Mouse (Mus musculus): ENCODE data around the gene Creld2. TPM values are rescaled to one million over a fixed set of nuclear protein-coding genes. Genes with fewer than 3 reads are reported as not detected.
"Not testable (repeated sequence)": the region's sequence is repeated elsewhere in the genome, so short reads cannot be mapped to it uniquely, and the experiment has no call there.

Gene Creld2
- 49.6 and 53.8 TPM in 2 replicates for polyA plus RNA-seq (2014; fragmentation: Nextera tagmentation; extraction: Ambion mirVana)

DNA sequence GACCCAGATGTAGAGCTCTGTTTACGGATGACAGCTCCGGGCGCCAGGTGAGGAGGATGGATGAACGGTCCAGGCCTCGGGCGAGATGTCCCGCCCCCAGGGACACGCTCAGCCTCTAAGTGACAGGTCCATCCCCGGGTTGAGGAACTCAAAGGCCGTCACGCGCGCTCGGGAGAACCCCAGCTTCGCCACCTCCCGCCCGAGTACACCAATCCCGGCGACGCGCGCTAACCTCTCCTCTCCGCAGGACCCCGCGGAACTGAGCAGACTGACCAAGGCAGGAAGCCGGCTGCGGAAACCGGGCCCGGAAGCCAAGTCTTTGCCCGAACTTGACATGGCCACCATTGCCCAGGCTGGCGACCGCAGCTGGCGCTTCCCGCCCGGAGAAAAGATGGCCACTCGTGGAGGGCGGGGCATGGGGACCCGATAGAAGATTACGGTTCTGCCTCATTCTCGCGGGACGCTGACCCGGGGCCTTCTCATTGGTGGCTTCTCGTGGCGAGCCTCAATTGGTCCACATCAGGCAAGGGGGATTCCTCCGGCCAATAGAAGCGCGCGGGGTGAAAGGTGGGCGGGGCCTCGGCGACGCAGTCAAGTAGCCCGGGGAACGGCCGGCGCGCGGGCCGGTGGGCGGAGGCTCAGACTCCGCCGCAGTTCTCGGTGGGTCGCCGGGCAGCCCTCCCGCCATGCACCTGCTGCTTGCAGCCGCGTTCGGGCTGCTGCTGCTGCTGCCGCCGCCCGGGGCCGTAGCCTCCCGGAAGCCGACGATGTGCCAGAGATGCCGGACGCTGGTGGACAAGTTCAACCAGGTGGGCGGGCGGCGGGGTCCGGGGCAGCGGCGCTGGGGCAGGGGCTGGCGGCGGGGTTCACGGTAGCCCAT is at the start of gene Creld2, which contains the start of gene Alg12:
TSS of gene Creld2 (plus strand) at position 621 of the 880 bp plus-strand sequence.
TSS of gene Alg12 (minus strand) at position 293 of the 880 bp plus-strand sequence.
- under 1% methylated on average over 88 of the region's 88 CpGs for WGBS
- peak; percentile 100 for DNase-seq

DNA sequence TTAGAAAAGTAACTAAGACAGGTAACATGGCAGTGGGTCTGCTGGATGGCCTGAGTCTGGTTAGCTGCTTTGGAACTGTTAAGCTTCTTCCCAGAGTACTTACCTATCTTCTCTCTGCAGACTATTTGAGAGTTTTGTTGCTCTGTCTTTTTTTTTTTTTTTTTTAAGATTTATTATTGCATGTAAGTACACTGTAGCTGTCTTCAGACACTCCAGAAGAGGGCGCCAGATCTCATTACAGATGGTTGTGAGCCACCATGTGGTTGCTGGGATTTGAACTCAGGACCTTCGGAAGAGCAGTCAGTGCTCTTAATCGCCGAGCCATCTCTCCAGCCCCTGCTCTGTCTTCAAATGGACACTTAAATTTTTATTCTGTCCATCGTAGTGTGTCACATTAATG is 44.8 kb upstream of the Creld2 start:
- not testable (repeated sequence) for H3K4me3 ChIP-seq (replicated peaks; ENCODE audit: low read depth, low read length); DNase-seq; H3K9me3 ChIP-seq (ENCODE audit: control insufficient read depth, low read length)

More for the DNA sequence above, at the start of gene Creld2, which contains the start of gene Alg12:
- H3K9me3 ChIP-seq (ENCODE audit: control insufficient read depth, low read length): no peaks in the 10 kb centered on the region
- no peaks in the 10 kb centered on the region for H3K27me3 ChIP-seq (ENCODE audit: control insufficient read depth, insufficient read depth, low read length)
- peak within 1 kb of the TSS; percentile 86 for H3K4me2 ChIP-seq (ENCODE audit: low read length)
- H3K4me3 ChIP-seq (replicated peaks; ENCODE audit: low read depth, low read length): peak within 1 kb of the TSS; percentile 96
- peak within 1 kb of the TSS; percentile 78 for H3K9ac ChIP-seq (replicated peaks; ENCODE audit: low read length)
- H3K27ac ChIP-seq (replicated peaks; ENCODE audit: low read depth, low read length): peak within 1 kb of the TSS; percentile 84
- H3K36me3 ChIP-seq (ENCODE audit: control insufficient read depth, insufficient read depth, low read length): peaks cover 42% of the 10 kb centered on the region
- H3K4me1 ChIP-seq (ENCODE audit: control insufficient read depth, insufficient read depth, low read length): peaks cover 17% of the 10 kb centered on the region
- peak; percentile 98 for ATAC-seq (ENCODE audit: low FRiP score, low TSS enrichment)

DNA sequence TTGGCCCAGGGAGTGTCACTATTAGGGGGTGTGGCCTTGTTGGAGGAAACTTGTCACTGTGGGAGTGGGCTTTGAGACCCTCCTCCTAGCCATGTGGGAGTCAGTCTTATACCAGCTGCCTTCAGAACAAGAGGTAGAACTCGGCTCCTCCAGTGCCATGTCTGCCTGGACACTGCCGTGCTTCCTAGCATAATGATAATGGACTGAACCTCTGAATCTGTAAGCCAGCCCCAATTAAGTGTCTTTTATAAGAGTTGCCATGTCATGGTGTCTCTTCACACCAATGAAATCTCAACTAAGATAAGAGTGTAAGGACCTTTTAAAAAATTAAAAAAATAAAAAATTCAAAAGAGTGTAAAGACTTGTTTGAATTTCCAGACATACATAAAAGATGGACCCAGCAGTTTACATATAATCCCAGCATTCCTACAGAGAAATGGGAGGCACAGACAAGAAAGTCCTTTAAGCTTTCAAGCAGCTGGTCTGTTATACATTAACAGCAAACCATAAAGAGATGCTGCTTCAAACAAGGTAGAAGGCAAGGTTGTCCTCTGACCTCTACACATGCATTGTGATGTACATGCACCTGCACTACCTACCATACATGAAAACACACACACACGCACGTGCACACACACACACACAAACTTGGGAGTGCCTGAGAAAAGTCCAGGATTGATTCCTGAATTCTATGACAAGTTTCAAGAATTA is 27.2 kb upstream of the Creld2 start:
- no peak for ATAC-seq (ENCODE audit: low FRiP score, low TSS enrichment)
- no peak for DNase-seq
- Histone ChIP-seq H3K9me3 (ENCODE audit: control insufficient read depth, low read length) (no peaks in the 10 kb centered on the region), H3K4me1 (ENCODE audit: control insufficient read depth, insufficient read depth, low read length) (no peaks in the 10 kb centered on the region), H3K36me3 (ENCODE audit: control insufficient read depth, insufficient read depth, low read length) (no peaks in the 10 kb centered on the region; the same call in 1 of the 2 replicates), H3K27ac (replicated peaks; ENCODE audit: low read depth, low read length) (no peak overlapping the region), H3K9ac (replicated peaks; ENCODE audit: low read length) (no peak overlapping the region), H3K27me3 (ENCODE audit: control insufficient read depth, insufficient read depth, low read length) (no peaks in the 10 kb centered on the region), H3K4me3 (replicated peaks; ENCODE audit: low read depth, low read length) (no peak overlapping the region), H3K4me2 (ENCODE audit: low read length) (no peak overlapping the region)
- WGBS: 89% methylated on average over 4 of the region's 4 CpGs

More for the DNA sequence above, 44.8 kb upstream of the Creld2 start:
- not testable (repeated sequence) for ATAC-seq (ENCODE audit: low FRiP score, low TSS enrichment); H3K4me1 ChIP-seq (ENCODE audit: control insufficient read depth, insufficient read depth, low read length); H3K9ac ChIP-seq (replicated peaks; ENCODE audit: low read length); H3K27me3 ChIP-seq (ENCODE audit: control insufficient read depth, insufficient read depth, low read length); H3K4me2 ChIP-seq (ENCODE audit: low read length); H3K27ac ChIP-seq (replicated peaks; ENCODE audit: low read depth, low read length)
- H3K36me3 ChIP-seq (ENCODE audit: control insufficient read depth, insufficient read depth, low read length): peaks cover 37% of the 10 kb centered on the region
- 95% methylated on average over 5 of the region's 5 CpGs for WGBS

DNA sequence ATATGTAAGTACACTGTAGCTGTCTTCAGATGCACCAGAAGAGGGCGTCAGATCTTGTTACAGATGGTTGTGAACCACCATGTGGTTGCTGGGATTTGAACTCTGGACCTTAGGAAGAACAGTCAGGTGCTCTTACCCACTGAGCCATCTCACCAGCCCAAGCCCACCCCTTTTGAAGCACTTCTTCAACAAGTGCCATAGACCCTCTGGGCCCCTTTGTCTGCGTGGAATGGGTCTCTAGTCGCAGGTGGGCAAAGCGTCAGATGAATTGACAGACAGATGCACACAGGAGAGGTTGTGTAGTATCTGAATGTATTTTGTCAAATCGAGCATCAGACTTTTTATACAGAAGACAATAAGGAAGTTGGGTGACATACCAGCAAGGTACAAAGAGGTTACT is 24.7 kb upstream of the Creld2 start:
- H3K4me1 ChIP-seq (ENCODE audit: control insufficient read depth, insufficient read depth, low read length); H3K9me3 ChIP-seq (ENCODE audit: control insufficient read depth, low read length); H3K4me2 ChIP-seq (ENCODE audit: low read length); H3K27ac ChIP-seq (replicated peaks; ENCODE audit: low read depth, low read length); H3K36me3 ChIP-seq (ENCODE audit: control insufficient read depth, insufficient read depth, low read length); DNase-seq; H3K9ac ChIP-seq (replicated peaks; ENCODE audit: low read length); H3K27me3 ChIP-seq (ENCODE audit: control insufficient read depth, insufficient read depth, low read length); H3K4me3 ChIP-seq (replicated peaks; ENCODE audit: low read depth, low read length); ATAC-seq (ENCODE audit: low FRiP score, low TSS enrichment): not testable (repeated sequence)
- 94% methylated on average over 4 of the region's 5 CpGs for WGBS

DNA sequence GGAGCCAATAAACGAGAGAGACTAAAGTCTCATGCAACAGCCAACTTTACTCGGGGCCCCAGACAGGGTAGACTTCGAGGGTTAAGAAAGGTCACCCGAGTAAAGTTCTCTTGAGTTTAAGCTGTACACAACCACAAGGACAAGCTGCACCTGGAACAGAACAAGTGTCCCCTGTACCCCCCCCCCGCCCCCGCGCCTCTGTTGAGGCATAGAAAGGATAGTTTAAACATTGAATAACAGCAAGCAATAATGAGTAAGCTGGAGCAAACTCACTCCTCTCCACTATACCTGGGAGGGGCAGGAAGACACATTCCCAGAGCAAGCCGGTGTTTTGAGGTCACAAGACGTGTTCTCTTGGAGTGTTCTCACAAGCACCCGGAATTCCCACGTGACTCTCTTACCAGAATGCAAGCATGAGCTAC is 19.5 kb upstream of the Creld2 start:
- ATAC-seq (ENCODE audit: low FRiP score, low TSS enrichment) (no peak), DNase-seq (no peak)
- H3K4me3 ChIP-seq (replicated peaks; ENCODE audit: low read depth, low read length): no peak overlapping the region
- H3K4me2 ChIP-seq (ENCODE audit: low read length): no peak overlapping the region
- H3K36me3 ChIP-seq (ENCODE audit: control insufficient read depth, insufficient read depth, low read length): peaks cover 13% of the 10 kb centered on the region
- no peaks in the 10 kb centered on the region for H3K27me3 ChIP-seq (ENCODE audit: control insufficient read depth, insufficient read depth, low read length)
- no peak overlapping the region for H3K27ac ChIP-seq (replicated peaks; ENCODE audit: low read depth, low read length)
- H3K9me3 ChIP-seq (ENCODE audit: control insufficient read depth, low read length): no peaks in the 10 kb centered on the region
- no peak overlapping the region for H3K9ac ChIP-seq (replicated peaks; ENCODE audit: low read length)
- no peaks in the 10 kb centered on the region for H3K4me1 ChIP-seq (ENCODE audit: control insufficient read depth, insufficient read depth, low read length)
- 91% methylated on average over 11 of the region's 11 CpGs for WGBS

DNA sequence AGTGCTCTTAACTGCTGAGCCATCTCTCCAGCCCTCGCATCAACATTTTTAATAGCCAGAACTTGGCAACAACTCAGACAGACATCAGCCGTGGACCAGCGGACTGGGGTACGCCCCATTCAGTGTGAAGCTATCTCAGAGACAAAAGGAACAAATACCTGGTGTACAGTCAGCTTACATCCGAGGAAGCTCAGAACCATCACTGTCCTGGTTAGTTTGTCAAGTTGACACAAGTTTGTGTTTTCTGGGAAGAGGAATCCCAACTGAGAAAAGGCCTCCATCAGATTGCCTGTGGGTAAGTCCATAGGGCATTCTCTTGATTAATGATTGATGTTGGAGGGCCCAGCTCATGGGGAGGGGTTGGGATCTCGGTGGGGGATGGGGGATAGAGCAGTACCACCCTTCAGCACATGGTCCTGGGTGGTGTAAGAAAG is 18.5 kb upstream of the Creld2 start:
- Histone ChIP-seq H3K36me3 (ENCODE audit: control insufficient read depth, insufficient read depth, low read length) (peaks cover 20% of the 10 kb centered on the region), H3K9ac (replicated peaks; ENCODE audit: low read length) (no peak overlapping the region), H3K27ac (replicated peaks; ENCODE audit: low read depth, low read length) (no peak overlapping the region), H3K4me3 (replicated peaks; ENCODE audit: low read depth, low read length) (no peak overlapping the region), H3K4me1 (ENCODE audit: control insufficient read depth, insufficient read depth, low read length) (no peaks in the 10 kb centered on the region), H3K27me3 (ENCODE audit: control insufficient read depth, insufficient read depth, low read length) (no peaks in the 10 kb centered on the region), H3K9me3 (ENCODE audit: control insufficient read depth, low read length) (no peaks in the 10 kb centered on the region), H3K4me2 (ENCODE audit: low read length) (no peak overlapping the region)
- ATAC-seq (ENCODE audit: low FRiP score, low TSS enrichment) (no peak), DNase-seq (no peak)
- WGBS: 81% methylated on average over 6 of the region's 6 CpGs

DNA sequence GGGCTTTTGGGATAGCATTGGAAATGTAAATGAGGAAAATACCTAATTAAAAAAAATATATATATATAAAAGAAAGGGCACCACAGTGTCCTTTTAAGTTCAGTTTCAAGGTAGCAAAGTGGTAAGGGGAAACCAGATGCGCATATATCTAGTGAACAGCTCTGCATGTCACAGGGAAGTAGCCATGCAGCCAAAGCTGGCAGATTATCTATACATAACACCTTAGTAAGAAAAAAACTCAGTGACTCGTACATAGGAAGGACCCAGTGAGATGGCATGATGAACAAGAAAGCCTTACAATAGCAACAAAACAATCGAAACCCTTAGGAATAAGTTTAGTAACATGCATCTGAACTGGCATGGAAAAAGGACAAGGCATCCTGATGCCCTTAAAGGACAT is 17.5 kb upstream of the Creld2 start:
- ATAC-seq (ENCODE audit: low FRiP score, low TSS enrichment) (no peak), DNase-seq (no peak)
- H3K9me3 ChIP-seq (ENCODE audit: control insufficient read depth, low read length): no peaks in the 10 kb centered on the region
- H3K9ac ChIP-seq (replicated peaks; ENCODE audit: low read length): no peak overlapping the region
- WGBS: 89% methylated on average over 3 of the region's 3 CpGs
- no peak overlapping the region for H3K4me2 ChIP-seq (ENCODE audit: low read length)
- no peak overlapping the region for H3K27ac ChIP-seq (replicated peaks; ENCODE audit: low read depth, low read length)
- no peaks in the 10 kb centered on the region for H3K4me1 ChIP-seq (ENCODE audit: control insufficient read depth, insufficient read depth, low read length)
- no peak overlapping the region for H3K4me3 ChIP-seq (replicated peaks; ENCODE audit: low read depth, low read length)
- H3K36me3 ChIP-seq (ENCODE audit: control insufficient read depth, insufficient read depth, low read length): peaks cover 26% of the 10 kb centered on the region
- no peaks in the 10 kb centered on the region for H3K27me3 ChIP-seq (ENCODE audit: control insufficient read depth, insufficient read depth, low read length)

DNA sequence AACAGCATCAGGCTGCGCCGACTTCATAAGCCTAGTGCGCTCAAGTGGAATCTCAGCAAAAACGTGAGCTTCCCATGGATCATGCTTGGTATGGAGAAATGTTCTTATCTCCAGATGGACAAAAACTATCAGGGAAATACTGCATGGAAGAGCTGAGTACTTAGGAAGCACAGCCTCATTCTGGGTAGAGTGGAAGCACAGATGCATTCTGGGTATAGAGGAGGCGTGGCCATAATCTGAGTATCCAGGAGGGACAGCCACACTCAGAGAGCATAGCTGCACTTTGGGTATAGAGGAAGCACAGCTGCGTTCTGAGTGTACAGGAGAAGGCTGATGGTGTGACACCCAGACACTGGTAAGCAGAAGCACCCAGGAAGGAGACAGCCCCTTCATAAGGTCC is 17.1 kb upstream of the Creld2 start:
- Histone ChIP-seq H3K9me3 (ENCODE audit: control insufficient read depth, low read length) (no peaks in the 10 kb centered on the region), H3K27ac (replicated peaks; ENCODE audit: low read depth, low read length) (no peak overlapping the region), H3K4me1 (ENCODE audit: control insufficient read depth, insufficient read depth, low read length) (no peaks in the 10 kb centered on the region), H3K9ac (replicated peaks; ENCODE audit: low read length) (no peak overlapping the region), H3K27me3 (ENCODE audit: control insufficient read depth, insufficient read depth, low read length) (no peaks in the 10 kb centered on the region), H3K36me3 (ENCODE audit: control insufficient read depth, insufficient read depth, low read length) (peaks cover 26% of the 10 kb centered on the region), H3K4me3 (replicated peaks; ENCODE audit: low read depth, low read length) (no peak overlapping the region), H3K4me2 (ENCODE audit: low read length) (no peak overlapping the region)
- ATAC-seq (ENCODE audit: low FRiP score, low TSS enrichment): no peak
- no peak for DNase-seq
- WGBS: 89% methylated on average over 6 of the region's 6 CpGs

All from midbrain, embryonic 14.5 days (tissue).